Mouse (Mus musculus) central nervous system, embryonic 14 days (tissue): Measurements from ENCODE around the gene Tbck. TPM values are rescaled to one million over a fixed set of nuclear protein-coding genes. Genes with fewer than 3 reads are reported as not detected.

Experiments used
- polyA plus RNA-seq: library from polyadenylated mRNA; depleted of rRNA; stranded (reverse); fragments of >200 nt; gene quantifications from 2 replicates; pipeline ENCODE4 v1.2.3, GENCODE M21; 2012; rRNA removed

Gene Tbck
- 8.1 and 8.5 TPM in 2 replicates for polyA plus RNA-seq

GRCm38 (mm10) chr3:132683447-132684230 is at the start of gene Tbck:
Tbck (plus strand) TSS chr3:132684144.

GRCm38 (mm10) chr3:132684231-132684928 is 436 bp downstream of the Tbck start, which contains the start of gene Aimp1:
Aimp1 (minus strand) TSS chr3:132684370.

Other genes with a start within 250 kb of the Tbck start
- not detected in 2 replicates for gene Gimd1, start 54.3 kb upstream of the Tbck start, polyA plus RNA-seq
- 80.6 and 86.2 TPM in 2 replicates for gene Aimp1, start 226 bp downstream of the Tbck start, polyA plus RNA-seq